Mouse (Mus musculus): Measurements from ENCODE around the gene Snx11.
"Not testable (repeated sequence)": the region's sequence is repeated elsewhere in the genome, so short reads cannot be mapped to it uniquely, and the experiment has no call there.

The Snx11 gene

DNA sequence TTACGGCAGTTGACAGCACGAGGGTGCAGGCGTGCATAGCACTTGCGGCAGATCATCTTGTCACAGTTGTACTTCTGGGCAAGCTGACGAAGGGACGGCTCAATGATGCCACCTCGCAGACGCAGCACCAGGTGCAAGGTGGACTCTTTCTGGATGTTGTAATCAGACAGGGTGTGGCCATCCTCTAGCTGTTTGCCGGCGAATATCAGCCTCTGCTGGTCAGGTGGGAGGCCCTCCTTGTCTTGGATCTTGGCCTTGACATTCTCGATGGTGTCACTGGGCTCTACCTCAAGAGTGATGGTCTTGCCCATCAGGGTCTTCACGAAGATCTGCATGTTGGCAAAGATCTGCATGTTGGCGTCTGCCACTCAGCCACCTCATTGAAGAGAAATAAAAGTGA is 18.1 kb upstream of the Snx11 start:
- no peak for DNase-seq

DNA sequence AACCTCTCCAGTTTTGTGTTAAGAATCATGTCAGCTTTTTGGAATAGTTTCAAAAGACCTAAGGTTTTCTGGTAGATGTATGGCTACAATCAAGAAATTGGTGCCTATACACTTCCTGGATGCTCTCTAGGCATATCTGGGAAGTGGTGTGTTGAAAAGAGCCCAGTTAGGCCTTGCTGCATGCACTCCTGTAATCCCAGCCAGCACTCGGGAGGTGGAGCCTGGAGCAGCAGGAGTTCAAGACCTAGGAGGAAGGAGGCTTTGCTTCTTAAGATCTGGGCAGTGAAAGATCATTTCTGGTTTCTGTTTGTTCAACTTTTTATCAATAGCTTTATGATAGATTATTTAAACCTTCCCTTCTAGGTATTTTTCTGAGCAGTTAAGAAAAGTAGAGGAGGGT is 13.3 kb upstream of the Snx11 start:
- no peak for DNase-seq

DNA sequence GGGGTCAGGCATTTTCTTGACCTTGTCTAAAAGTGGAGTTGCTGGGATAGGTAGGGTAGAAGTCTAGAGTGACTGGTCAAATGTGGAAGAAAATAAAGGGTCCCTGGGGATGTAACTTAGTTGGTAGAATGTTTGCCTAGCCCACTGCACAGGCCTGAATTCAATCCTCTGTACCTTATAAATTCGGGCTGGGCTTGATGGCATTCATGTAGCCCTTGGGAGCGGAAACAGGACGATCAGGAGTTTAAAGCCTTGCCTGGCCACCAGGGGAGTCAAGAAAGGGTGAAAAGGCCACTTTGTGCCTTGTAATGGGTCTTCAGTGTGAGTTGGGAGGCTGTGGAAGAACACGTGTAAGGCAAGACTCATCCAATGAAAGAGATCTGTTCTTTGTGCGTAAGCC is 12.6 kb upstream of the Snx11 start:
- DNase-seq: no peak

DNA sequence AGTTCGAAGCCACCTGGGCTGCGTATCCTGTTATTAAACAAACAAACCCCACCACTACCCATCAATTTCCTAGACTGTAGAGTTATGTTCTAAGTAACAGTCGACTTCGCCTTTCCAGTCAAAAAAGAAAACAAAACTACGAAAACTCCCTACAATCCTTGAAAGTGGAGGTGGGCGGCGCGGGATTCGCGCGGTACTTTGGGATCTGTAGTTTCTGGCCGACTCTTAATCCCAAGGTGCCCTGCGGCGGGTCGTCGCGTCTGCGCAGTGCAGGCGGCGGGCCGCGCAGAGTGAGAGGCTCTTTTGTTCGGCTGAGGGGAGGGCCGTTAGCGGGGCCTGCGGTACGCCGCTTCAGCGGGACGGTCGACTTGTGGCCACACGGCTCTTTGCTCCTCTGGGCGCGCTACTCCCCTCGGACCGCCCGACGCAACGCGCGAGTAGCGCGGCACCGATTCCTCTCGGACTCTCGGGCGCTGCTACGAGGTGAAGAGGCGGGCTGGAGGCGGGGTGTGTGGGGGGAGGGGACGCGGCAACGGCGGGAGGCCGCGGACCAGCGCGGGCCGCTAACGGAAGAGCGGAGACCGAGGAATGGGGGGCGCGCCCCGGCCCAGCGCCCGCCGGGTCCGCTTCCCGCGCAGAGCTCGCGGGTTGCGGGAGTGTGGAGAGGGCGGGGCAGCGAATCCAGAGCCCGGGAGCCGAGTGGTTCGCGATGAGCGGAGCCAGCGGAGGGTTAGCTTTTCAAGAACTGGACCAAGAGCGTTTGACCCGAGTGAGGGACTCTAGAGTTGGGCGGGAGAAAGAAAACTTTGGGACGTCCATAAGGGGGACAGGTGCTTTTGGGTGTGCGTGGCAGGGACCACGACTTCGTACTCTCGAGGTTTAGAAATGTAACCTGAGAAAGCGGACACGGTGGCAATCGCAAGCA is 11.8 kb upstream of the Snx11 start, which contains the start of gene Cbx1:
Gene Cbx1 (plus strand): TSS at position 257 of the 925 bp plus-strand sequence.
- DNase-seq: peak; percentile 84 to 87

DNA sequence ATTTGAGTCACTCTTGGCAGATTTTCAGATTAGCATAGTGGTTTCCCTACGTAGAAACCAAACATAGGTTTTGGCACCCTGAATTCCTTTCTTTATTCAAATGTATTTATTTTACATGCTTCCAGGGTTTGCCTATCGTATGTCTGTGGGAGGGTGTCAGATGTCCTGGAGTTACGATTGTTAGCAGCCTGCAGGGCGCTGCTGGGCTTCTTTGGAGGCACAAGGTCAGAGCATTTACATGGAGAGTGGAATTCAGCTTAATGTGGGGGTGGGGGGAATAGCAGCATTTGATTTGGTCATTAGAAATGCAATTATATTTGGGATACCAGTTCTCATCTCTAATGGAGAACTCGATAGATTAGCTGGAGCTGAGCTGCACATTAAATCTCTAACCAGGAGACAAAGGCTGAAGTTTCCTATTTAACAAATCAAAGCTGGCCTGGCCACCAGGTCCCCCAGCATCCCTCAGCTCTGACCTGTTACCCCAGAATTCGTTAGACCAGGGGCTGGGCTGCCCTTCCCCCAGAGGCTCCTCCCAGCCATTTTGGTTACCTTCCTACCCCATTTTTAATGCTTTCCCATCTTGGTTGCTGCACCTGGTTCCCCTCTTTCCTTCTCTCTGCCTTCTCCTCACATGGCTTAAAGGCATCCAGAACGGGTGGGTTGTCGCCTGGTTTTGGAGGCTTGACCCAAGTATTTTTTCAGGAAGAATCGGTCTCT is 9.5 kb upstream of the Snx11 start:
- no peak for DNase-seq

DNA sequence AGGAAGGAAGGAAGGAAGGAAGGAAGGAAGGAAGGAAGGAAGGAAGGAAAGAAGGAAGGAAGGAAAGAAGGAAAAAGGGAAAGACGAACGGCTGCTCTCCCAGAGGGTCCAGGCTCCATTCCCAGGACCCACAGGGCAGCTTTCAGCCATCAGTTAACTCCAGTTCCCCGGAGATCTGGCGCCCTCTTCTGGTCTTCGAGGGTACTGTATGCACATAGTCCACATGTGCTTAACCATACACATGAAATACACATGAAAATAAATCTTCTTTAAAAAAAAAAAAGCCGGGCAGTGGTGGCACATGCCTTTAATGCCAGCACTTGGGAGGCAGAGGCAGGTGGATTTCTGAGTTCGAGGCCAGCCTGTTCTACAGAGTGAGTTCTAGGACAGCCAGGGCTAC is 7.5 kb upstream of the Snx11 start:
- DNase-seq: peak in 1 of 2 experiments; percentile 40

DNA sequence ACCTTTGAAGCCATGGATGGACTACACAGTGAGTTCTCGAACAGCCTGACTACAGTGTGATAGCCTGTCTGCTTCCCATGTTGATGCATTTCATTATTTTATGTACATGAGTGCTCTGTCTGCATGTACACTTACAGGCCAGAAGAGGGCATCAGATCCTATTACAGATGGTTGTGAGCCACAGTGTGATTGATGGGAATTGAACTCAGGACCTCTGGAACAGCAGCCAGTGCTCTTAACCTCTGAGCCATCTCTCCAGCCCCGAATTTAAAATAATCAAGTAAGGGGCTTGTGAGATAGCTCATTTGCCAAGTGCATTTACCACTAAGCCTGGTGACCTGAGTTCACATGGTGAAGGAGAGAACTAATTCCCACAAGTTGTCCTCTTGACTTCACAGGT is 4.1 kb upstream of the Snx11 start:
- no peak for DNase-seq

DNA sequence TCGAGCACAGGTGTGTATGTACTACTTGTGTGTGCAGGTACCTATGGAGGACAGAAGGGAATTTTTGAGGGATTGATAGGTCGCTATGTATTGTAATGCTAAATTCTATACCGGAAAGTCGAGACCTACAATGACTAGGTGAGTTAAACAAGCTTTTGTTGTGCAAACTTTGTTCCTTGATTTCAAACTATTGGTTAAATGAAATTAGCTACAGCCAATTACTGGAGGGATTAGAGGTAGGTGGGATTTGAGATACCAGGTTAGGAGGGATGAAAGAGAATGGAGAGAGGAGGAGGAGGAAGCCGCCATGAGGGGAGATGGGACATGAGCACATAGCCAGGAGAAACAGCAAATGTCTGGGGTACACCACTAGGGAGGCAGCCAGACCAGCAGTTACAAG is 2.9 kb upstream of the Snx11 start:
- DNase-seq: no peak

DNA sequence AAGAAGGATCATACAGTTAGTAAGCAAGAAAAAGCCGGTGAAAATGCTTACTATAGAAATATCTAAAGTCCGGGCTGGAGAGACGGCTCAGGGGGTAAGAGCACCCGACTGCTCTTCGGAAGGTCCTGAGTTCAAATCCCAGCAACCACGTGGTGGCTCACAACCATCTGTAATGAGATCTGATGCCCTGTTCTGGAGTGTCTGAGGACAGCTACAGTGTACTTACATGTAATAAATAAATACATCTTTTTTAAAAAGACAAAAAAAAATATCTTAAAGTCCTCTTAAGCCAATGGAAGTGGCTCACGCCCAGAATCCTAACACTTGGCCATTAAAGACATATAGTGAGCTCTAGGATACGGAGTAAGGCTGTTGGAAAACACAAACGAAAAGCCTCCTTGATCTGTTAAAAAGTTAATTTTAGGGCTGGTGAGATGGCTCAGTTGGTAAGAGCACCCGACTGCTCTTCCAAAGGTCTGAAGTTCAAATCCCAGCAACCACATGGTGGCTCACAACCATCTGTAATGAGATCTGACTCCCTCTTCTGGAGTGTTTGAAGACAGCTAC is 785 bp upstream of the Snx11 start:
- not testable (repeated sequence) for DNase-seq

DNA sequence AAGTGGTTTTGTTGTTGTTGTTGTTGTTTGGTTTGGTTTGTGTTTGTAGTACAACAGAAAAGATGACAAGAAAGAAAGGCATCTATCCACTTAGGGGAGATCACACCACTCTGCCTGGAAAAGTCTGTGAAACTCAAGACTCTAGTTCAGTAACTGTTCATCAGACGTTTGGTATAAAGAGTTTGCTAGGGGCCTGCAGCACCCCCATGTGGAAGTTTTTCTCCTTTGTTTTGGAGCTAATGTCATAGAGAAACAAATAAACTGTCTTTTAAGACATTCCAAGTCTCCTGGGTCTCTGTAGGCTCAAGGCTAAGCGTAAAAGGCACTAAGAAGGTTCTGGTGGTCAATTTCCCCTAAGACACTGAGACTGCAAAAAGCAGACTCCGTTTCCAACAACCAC is 1.3 kb downstream of the Snx11 start:
- DNase-seq: no peak

DNA sequence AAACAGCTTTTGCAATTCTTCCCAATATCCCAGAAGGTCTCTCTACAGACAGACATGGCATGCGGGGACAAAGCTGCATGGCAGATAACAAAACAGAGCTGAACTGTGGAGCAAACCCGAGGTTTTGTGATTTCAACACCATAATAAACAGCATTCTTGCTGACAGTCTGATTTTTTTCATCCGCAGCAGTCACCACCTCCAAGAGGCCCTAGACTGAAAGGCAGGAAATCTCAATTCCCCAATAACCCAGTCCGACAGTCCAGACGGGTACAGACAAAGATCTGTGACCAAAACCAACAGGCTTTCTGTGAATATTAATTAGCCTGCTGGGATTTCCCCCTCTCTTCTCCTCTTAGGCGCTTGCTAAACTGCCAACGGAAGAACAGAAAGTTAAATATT is 1.7 kb downstream of the Snx11 start:
- no peak for DNase-seq

DNA sequence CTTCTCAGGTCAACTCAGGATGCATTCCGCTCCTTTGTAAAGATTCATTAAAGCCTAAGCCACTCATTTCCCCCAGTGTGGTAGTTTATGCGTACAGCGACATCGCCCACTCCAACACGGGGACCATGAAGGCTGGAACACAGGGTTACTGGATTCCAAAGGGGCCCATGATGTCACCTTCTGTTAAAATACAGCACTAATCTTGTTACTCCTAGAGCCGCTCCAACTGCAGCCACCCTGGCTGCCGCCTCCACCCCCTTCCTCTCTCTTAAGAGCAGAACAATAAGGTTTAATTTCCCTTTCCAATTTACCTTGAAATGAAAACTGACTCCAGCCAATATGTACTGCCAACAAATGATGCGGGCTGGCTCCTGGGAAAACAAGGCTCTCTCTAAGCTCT is 2.3 kb downstream of the Snx11 start:
- no peak for DNase-seq

DNA sequence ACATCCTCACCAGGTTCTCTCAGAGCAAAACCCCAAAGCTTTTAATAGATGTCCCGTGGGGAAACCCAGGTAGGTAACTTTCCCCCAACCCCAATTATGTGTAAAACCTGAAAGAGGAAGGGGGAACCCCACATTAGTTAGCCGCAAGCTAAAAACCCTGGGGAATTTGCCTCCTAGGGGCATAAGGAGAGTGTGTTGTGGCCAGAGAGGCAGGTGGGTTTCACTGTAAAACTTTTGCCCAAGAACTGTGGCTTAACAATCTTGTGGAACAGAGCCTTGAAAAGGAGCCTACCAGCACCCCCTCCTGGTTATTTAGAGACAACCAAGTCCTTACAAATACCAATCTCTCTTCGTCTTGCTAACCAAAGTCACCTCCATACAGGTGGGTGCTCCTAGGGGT is 2.8 kb downstream of the Snx11 start:
- DNase-seq: no peak

DNA sequence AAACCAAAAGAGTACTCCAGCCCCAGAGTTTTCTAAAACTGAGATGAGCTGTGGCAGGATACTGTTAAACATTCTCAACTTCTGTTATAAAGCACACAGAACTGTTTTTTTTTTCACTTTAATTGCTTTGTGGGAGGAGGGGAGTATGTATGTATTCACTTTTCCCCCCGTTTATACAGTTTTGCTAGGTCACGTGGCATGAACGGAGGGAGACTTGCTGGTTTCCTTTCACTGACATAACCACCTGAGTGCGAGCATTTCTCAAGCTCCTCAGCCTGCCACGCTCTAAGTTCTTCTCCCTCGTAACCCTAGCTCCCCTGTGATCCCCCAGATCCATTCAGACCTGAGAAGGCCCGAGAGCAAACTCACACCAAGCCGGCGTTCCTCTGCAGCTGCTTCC is 4.9 kb downstream of the Snx11 start:
- no peak for DNase-seq

DNA sequence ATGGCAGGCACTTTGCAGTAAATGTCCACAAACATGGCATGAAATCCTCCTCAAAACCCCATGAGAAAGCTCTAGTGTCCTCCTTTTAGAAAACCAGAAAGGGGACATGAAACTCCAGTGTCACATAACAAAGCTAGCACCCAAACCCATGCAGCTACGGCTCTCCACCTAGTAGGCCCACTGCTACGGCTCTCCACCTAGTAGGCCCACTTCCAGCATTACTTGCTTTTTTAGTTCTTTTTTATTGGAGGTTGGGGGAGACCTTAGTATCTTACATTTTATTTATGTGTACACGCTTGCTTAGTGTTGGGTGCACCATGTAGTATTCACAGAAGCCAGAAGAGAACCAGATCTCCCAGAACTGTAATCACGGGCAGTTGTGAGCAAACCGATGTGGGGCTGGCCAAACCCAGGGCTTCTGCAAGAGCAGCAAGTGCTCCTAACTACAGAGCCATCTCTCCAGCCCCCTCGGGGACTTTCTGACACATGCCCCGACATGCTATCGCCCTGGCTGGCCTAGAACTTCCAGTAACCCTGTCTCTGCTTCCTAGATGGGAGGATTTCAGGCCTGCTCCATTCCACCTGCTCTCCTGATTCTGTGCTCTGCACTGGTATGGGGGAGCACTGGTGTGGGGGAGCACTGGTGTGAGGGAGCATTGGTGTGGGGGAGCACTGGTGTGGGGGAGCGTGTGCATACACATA is 5.9 kb downstream of the Snx11 start:
- no peak for DNase-seq

DNA sequence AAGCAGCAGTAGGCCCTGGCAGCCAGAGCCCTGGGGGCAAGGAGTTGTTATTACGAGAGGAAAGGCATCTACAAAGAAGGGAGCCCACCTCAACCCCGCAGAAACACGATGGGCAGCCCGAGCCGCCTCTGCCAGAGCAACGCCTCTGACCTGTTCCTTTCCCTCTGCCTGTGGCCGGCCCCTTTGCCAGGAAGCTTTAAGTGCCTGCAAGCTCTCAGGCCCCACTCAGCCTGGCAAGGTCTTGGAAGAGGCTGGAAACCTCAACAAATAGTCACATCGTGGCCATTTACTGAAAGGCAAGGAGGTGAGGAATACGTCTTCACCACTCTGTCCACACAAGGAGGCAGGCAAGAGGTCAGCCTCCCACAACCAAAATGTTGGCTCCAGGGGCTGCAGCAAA is 9.1 kb downstream of the Snx11 start:
- DNase-seq: no peak

DNA sequence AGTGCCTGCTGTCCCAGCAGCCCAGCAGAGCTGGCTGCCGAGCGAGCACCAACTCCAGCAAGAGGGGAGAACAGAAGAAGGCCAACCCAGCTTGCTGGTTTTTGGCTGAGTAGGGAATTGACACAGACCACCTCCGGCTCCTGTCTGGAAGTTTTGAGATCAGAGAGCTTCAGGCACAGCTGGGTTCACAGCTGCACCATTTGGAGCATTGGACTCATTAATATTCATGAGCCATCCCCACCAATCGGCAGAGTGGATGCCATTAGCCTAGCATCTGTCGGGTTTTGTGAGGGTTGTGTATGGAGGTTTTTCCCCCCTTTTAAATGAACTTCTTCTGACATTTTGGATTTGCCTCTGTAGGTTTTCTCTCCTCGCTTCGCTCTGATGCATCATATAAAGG is 10.3 kb downstream of the Snx11 start:
- DNase-seq: no peak

DNA sequence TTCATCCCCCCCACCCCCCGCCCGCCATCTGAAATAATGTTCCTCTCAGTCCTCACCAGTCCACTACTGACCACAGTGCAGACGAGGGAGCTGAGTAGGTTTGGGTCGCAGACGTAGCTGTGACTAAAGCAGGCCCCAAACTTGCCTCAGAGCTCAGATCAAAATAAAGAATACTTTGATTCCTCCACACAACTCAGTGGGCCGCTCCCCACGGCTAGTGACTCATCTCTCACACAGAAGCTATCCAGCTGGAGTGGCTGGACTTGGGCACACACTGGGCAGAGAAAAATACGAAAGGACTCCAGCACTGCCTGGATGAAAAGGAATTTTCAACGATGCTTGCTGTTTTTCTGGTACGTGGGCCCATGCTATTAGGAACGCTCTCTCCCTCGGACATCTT is 10.8 kb downstream of the Snx11 start:
- DNase-seq: no peak

DNA sequence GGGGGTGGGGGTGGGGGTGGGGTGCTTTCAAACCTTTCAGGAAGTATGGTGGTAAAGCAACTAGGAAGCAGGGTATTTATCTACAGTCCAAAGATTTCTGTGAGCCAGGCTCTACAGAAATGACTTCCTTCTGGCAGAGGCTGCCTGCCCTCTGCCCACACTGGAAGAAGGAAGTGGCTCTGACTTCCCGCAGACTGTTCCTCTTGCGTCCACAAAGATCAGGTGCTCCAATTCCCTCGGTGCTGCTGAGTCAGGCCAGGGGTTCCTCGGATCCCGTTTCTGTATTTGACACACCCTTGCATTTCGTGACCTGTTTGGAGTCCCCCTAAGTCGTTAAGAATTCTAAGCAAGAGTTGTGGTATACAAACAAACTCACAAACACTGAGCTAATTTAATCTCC is 11.7 kb downstream of the Snx11 start:
- no peak for DNase-seq

DNA sequence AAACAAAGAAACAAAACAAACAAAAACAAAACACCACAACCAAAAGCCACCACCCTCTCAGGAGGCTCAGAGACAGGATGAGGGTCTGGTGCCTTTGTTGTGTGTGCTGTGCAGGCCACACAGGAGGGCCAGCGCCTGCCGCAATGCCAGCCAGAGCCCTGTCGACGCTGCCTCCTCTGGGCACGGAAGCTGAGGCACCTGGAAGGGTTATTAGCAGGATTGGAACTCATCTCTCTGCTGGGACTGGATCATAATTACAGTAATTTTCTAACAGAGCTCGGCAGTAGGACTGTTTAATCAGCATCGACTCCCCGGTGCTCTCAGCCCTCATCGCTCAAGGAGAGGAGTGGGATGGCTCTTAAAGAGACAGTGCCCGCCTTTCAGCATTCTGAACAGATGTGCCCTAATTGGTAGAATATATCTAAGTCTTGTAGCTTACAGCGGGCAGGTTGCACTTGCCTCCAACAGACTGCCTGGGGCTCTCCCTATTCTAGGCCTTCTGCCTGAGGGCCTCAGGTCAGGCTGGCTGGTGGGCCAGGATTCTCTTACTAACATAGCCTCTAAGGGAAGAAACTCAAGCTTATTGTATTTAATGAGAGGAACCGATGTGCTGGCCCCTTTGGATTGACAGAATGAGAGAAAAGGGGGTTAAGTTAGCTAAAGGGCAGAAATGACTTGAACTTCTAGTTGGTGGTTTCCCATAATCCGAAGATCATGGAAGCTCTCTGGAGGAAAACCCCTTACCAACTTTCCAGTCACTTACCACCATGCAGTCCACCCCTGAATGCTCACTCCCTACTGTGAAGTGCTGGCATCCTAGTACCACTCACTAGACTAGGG is 12.6 kb downstream of the Snx11 start:
- DNase-seq: no peak

DNA sequence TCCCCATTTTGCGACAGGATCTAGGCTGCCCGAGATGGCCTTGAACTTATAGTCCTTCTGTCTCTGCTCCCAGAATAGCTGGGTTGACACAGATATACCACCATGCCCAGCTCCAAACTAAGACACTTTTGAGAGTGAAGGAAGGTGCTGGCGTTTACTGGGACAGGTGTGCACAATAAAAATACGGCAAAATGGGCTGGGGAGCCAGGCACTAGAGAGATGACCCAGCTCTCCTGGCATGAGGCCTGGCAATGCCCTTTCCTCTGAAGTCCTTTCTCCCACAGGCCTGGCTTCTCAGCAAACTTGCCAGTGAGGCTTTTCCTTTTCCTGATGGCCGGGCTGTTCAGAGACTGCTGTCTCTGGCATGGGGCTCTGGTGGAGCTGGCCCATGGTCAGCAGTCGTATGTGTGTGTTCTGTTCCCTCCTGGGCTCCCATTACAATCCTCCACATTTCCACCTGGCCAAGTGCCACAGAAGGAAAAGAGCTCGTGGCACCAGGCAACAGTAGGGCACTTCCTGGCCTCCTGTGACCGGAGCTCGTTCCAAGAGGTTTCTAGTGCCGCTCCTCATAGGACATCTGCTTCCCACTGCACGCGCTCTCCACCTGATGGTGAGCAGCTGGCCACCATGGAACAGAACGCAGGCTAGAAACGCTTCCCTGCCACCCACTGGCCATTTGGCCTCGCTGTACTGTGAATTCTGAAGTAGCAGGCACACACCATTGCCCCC is 14.5 kb downstream of the Snx11 start:
- no peak for DNase-seq

DNA sequence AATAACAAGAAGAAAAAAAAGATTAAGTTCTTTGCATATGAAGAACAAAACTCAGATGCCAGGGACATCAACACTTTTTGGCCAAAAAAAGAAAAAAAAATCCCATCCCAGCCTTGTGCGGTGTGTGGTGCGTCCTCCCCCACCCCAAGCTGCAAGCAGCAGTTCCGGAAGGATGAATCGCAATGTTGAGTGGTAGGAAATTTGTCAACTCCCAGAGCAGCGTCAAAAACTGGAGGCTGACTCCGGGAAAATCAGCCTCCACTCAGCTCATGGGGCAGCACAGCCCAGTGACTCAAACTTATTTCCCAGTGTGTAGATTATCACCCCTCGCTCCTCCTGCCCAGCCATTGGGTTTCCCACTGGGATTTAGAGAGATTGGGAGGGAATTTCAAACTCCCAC is 15.4 kb downstream of the Snx11 start:
- no peak for DNase-seq

Measured in thymus, adult 18-20 months (tissue).